Mouse (Mus musculus) CH12.LX (cell line): Measurements from ENCODE around the gene Ptma. TPM values are rescaled to one million over a fixed set of nuclear protein-coding genes. Genes with fewer than 3 reads are reported as not detected.
"Not testable (repeated sequence)": the region's sequence is repeated elsewhere in the genome, so short reads cannot be mapped to it uniquely, and the experiment has no call there.

ENCODE experiments used
- DNase-seq: peaks from one replicate; pipeline ENCODE4 v3.0.0-alpha.2; 2013; ENCODE audit errors: extremely low read depth
- H3K27ac ChIP-seq: 2 replicates; pipeline ENCODE4 v1.5.1; 2012; ENCODE audit warnings: low read depth, mild to moderate bottlenecking, control low read depth, moderate library complexity; ENCODE audit not compliant: insufficient read depth
- H3K27me3 ChIP-seq: replicated peaks from 2 replicates; pipeline ENCODE3; 2012; ENCODE audit warnings: inconsistent platforms
- H3K36me3 ChIP-seq, 2 experiments: replicated peaks in 1 of 2; 2 replicates each; pipeline versions ENCODE3 to v1.6.1; 2012; ENCODE audit warnings: inconsistent platforms in 1 of 2, low read length in 1 of 2, mild to moderate bottlenecking in 1 of 2, mixed read lengths in 1 of 2, moderate library complexity in 1 of 2; ENCODE audit not compliant: control insufficient read depth in 1 of 2, insufficient read depth in 1 of 2
- H3K4me1 ChIP-seq, 2 experiments: 2 replicates each; pipeline ENCODE4 v1.6.1; 2012; ENCODE audit warnings: inconsistent platforms in 1 of 2, moderate library complexity in 1 of 2; ENCODE audit not compliant: insufficient read depth in 2 of 2, control insufficient read depth in 1 of 2
- H3K4me2 ChIP-seq: 2 replicates; pipeline ENCODE4 v1.6.1; 2012; ENCODE audit warnings: low read depth, mild to moderate bottlenecking, control low read depth; ENCODE audit not compliant: poor library complexity, insufficient read depth, severe bottlenecking
- H3K4me3 ChIP-seq, 3 experiments: fragments of 150-350 bp in 1 of 3; sonication (generic) in 1 of 3; replicated peaks in 1 of 3; 2 replicates each; pipeline versions ENCODE3 to v1.5.1; 2011 to 2012; ENCODE audit warnings: low read depth in 2 of 3, low read length in 2 of 3, mild to moderate bottlenecking in 2 of 3, moderate library complexity in 2 of 3, control low read depth in 1 of 3, improper control_type of control experiment in 1 of 3, inconsistent platforms in 1 of 3, mixed read lengths in 1 of 3; ENCODE audit not compliant: poor library complexity in 1 of 3
- H3K79me2 ChIP-seq: replicated peaks from 2 replicates; pipeline ENCODE4 v1.6.1; 2012; ENCODE audit warnings: mild to moderate bottlenecking, moderate library complexity; ENCODE audit not compliant: control insufficient read depth, poor library complexity, insufficient read depth, severe bottlenecking; ENCODE audit errors: extremely low read depth
- H3K9ac ChIP-seq: 2 replicates; pipeline ENCODE4 v1.6.1; 2012; ENCODE audit warnings: low read depth, mild to moderate bottlenecking, control low read depth, moderate library complexity; ENCODE audit not compliant: insufficient read depth
- H3K9me3 ChIP-seq: replicated peaks from 2 replicates; pipeline ENCODE3; 2012; ENCODE audit warnings: low read length, inconsistent platforms, mixed read lengths
- BHLHE40 ChIP-seq: IDR thresholded peaks from 2 replicates; pipeline ENCODE4 v1.6.1; 2011; ENCODE audit warnings: mild to moderate bottlenecking, low read depth, low read length, improper control_type of control experiment
- CHD2 ChIP-seq: IDR thresholded peaks from 2 replicates; pipeline ENCODE4 v1.6.1; 2011; ENCODE audit warnings: low read length, improper control_type of control experiment
- E2F4 ChIP-seq: IDR thresholded peaks from 2 replicates; pipeline ENCODE4 v1.6.1; 2011; ENCODE audit warnings: low read depth, low read length, improper control_type of control experiment; ENCODE audit not compliant: insufficient replicate concordance
- ELF1 ChIP-seq: IDR thresholded peaks from 2 replicates; pipeline ENCODE4 v1.6.1; 2014; ENCODE audit warnings: low read depth, mild to moderate bottlenecking, inconsistent platforms, low read length, improper control_type of control experiment
- EP300 ChIP-seq: IDR thresholded peaks from 2 replicates; pipeline ENCODE4 v1.6.1; 2011; ENCODE audit warnings: low read length, improper control_type of control experiment
- ETS1 ChIP-seq: conservative IDR thresholded peaks from 2 replicates; pipeline ENCODE4 v1.6.1; 2012; ENCODE audit warnings: low read depth, mild to moderate bottlenecking, inconsistent platforms, low read length, improper control_type of control experiment, moderate library complexity
- HCFC1 ChIP-seq: IDR thresholded peaks from 2 replicates; pipeline ENCODE4 v1.6.1; 2012; ENCODE audit warnings: low read depth, mild to moderate bottlenecking, inconsistent platforms, low read length, improper control_type of control experiment
- IRF4 ChIP-seq: IDR thresholded peaks from 2 replicates; pipeline ENCODE4 v1.6.1; 2014; ENCODE audit warnings: low read depth, mild to moderate bottlenecking, inconsistent platforms, low read length, improper control_type of control experiment
- JUN ChIP-seq: IDR thresholded peaks from 2 replicates; pipeline ENCODE4 v1.6.1; 2011; ENCODE audit warnings: low read depth, mild to moderate bottlenecking, low read length, improper control_type of control experiment, moderate library complexity; ENCODE audit not compliant: insufficient read depth
- JUND ChIP-seq: conservative IDR thresholded peaks from 2 replicates; pipeline ENCODE4 v1.6.1; 2011; ENCODE audit warnings: low read depth, low read length, improper control_type of control experiment
- MAFK ChIP-seq: IDR thresholded peaks from 2 replicates; pipeline ENCODE4 v1.6.1; 2011; ENCODE audit warnings: low read length, improper control_type of control experiment; ENCODE audit not compliant: insufficient replicate concordance
- MAX ChIP-seq: IDR thresholded peaks from 2 replicates; pipeline ENCODE4 v1.6.1; 2011; ENCODE audit warnings: low read length, improper control_type of control experiment
- MAZ ChIP-seq: IDR thresholded peaks from 2 replicates; pipeline ENCODE4 v1.6.1; 2012; ENCODE audit warnings: low read depth, mild to moderate bottlenecking, inconsistent platforms, low read length, improper control_type of control experiment, moderate library complexity
- MEF2A ChIP-seq: IDR thresholded peaks from 2 replicates; pipeline ENCODE4 v1.6.1; 2014; ENCODE audit warnings: low read depth, mild to moderate bottlenecking, inconsistent platforms, low read length, improper control_type of control experiment, borderline replicate concordance
- MXI1 ChIP-seq: IDR thresholded peaks from 2 replicates; pipeline ENCODE4 v1.6.1; 2011; ENCODE audit warnings: mild to moderate bottlenecking, low read depth, low read length, improper control_type of control experiment
- NELFE ChIP-seq: IDR thresholded peaks from 2 replicates; pipeline ENCODE4 v1.6.1; 2011; ENCODE audit warnings: low read depth, low read length, improper control_type of control experiment
- NRF1 ChIP-seq: IDR thresholded peaks from 2 replicates; pipeline ENCODE4 v1.6.1; 2014; ENCODE audit warnings: low read depth, mild to moderate bottlenecking, inconsistent platforms, low read length, improper control_type of control experiment, moderate library complexity
- POLR2A ChIP-seq: IDR thresholded peaks from 2 replicates; pipeline ENCODE4 v1.6.1; 2011; ENCODE audit warnings: low read depth, mild to moderate bottlenecking, improper control_type of control experiment, low read length
- RAD21 ChIP-seq: IDR thresholded peaks from 2 replicates; pipeline ENCODE4 v1.6.1; 2011; ENCODE audit warnings: low read depth, mild to moderate bottlenecking, low read length, improper control_type of control experiment, moderate library complexity
- RCOR1 ChIP-seq: conservative IDR thresholded peaks from 2 replicates; pipeline ENCODE4 v1.6.1; 2012; ENCODE audit warnings: low read depth, mild to moderate bottlenecking, inconsistent platforms, low read length, improper control_type of control experiment
- SIN3A ChIP-seq: IDR thresholded peaks from 2 replicates; pipeline ENCODE4 v1.6.1; 2012; ENCODE audit warnings: low read length, improper control_type of control experiment, inconsistent platforms
- TBP ChIP-seq: conservative IDR thresholded peaks from 2 replicates; pipeline ENCODE4 v1.6.1; 2011; ENCODE audit warnings: low read depth, low read length, improper control_type of control experiment
- TCF12 ChIP-seq: IDR thresholded peaks from 2 replicates; pipeline ENCODE4 v1.6.1; 2014; ENCODE audit warnings: low read depth, mild to moderate bottlenecking, inconsistent platforms, low read length, improper control_type of control experiment
- USF1 ChIP-seq: IDR thresholded peaks from 2 replicates; pipeline ENCODE4 v1.6.1; 2014; ENCODE audit warnings: low read depth, mild to moderate bottlenecking, inconsistent platforms, low read length, improper control_type of control experiment
- USF2 ChIP-seq: conservative IDR thresholded peaks from 2 replicates; pipeline ENCODE4 v1.6.1; 2011; ENCODE audit warnings: low read depth, low read length, improper control_type of control experiment
- ZC3H11A ChIP-seq: IDR thresholded peaks from 2 replicates; pipeline ENCODE4 v1.6.1; 2012; ENCODE audit warnings: low read depth, mild to moderate bottlenecking, inconsistent platforms, low read length, improper control_type of control experiment
- ZMIZ1 ChIP-seq: IDR thresholded peaks from 2 replicates; pipeline ENCODE4 v1.6.1; 2012; ENCODE audit warnings: low read depth, mild to moderate bottlenecking, inconsistent platforms, low read length, improper control_type of control experiment
- ZNF384 ChIP-seq: IDR thresholded peaks from 2 replicates; pipeline ENCODE4 v1.6.1; 2012; ENCODE audit warnings: low read depth, low read length, improper control_type of control experiment, inconsistent platforms
- dilution Hi-C: fragments of 300-500 bp; cut with MboI; formaldehyde crosslinking; loops from 2 replicates; pipeline ENCODE4 v1.14.3; 2020; ENCODE audit warnings: low sequenced_read_pairs; ENCODE audit not compliant: extremely low pct_unique_long_range_greater_than_20kb, extremely low pct_ligation_motif_present
- in situ Hi-C: fragments of 300-500 bp; cut with MboI; formaldehyde crosslinking; loops from 3 replicates; pipeline ENCODE4 v1.14.3; 2019; ENCODE audit warnings: low sequenced_read_pairs, low pct_ligation_motif_present, low pct_unique_long_range_greater_than_20kb, mixed read lengths
- polyA plus RNA-seq: library from polyadenylated mRNA; unstranded; fragments of >175 nt; gene quantifications from 2 replicates; pipeline ENCODE4 v1.2.1, GENCODE M21; 2012; ENCODE audit warnings: low read depth; ENCODE audit not compliant: insufficient read length
- total RNA-seq, 2 experiments: library from RNA; depleted of rRNA; stranded (reverse); fragments of 300-350 nt in 1 of 2; fragments of >200 nt in 1 of 2; gene quantifications; 2 replicates each; pipeline ENCODE4 v1.2.3; 2012 to 2014

Gene Ptma
- total and polyA plus RNA-seq, 3 experiments = 2,835 to 5,324 (median 5,084) TPM

DNA sequence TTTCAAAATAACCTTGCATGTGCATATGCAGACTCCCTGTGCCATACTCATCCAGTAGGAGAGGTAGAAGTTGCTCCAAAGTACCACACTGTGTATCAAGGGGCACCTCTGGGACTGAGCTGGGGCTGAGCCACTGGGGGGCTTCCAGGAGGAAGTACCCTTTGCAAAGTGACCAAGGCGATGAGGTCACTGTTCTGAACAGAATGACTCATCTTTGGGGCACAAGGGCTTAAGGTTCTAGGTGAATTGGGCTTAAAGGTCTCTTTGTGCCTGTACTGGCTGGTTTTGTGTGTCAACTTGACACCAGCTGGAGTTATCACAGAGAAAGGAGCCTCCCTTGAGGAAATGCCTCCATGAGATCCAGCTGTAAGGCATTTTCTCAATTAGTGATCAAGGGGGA lies 13.5 kb upstream of the Ptma start:
- H3K27ac ChIP-seq = peak overlapping the region; percentile 58
- in situ Hi-C loops, H3K27me3 ChIP-seq, H3K36me3 ChIP-seq, H3K9me3 ChIP-seq: not testable (repeated sequence)
- DNase-seq = peak; percentile 73
- TF ChIP-seq ETS1 (peak; percentile 75), IRF4 (peak; percentile 93), EP300 (peak; percentile 84), MEF2A (0 out of 2 replicates have a peak, but pooled peaks have one; percentile 36), TCF12 (peak; percentile 56), RCOR1 (0 out of 2 replicates have a peak, but pooled peaks have one; percentile 43), JUND (peak; percentile 94), ELF1 (0 out of 2 replicates have a peak, but pooled peaks have one; percentile 17), JUN (peak; percentile 98)
- TF ChIP-seq, all 38 proteins: peak for 9; not testable (repeated sequence) for 29
- peaks cover 49 to 93% of the 10 kb centered on the region in 2 experiments for H3K4me1 ChIP-seq
- H3K9ac ChIP-seq, H3K4me3 ChIP-seq, H3K79me2 ChIP-seq, H3K4me2 ChIP-seq, dilution Hi-C loops: not testable (repeated sequence)

DNA sequence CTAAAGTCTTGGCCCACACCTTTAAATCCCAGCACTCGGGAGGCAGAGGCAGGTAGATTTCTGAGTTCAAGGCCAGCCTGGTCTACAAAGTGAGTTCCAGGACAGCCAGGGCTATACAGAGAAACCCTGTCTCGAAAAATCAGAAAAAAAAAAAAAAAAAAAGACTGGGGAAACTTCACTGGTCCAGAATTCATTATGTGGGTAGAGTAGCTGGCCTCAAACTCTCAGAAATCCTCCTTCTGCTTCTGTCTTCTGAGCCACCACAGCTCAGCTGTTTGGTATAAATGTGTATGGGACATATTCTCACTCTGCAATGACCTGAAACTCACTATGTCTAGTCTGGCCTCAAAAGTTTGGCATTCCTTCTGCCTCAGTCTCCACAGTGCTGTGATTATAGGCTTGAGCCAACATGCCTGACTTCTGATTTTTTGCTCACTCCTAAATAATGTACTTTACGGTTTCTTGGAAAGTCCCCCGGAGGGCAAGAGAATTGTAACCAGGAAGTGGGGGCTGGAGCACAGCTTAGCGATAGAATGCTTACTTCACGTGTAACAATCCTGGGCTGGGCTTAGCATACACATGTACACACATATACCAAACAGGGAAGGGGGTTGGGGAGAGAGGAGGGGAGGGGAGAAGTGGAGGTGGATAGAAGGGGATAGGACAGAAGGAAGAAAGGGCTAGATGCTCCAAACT lies 10.7 kb upstream of the Ptma start:
- H3K9ac ChIP-seq = peak overlapping the region; percentile 38
- peaks cover 41 to 81% of the 10 kb centered on the region in 2 experiments for H3K4me1 ChIP-seq
- no peaks in the 10 kb centered on the region for H3K79me2 ChIP-seq
- H3K9me3 ChIP-seq = no peaks in the 10 kb centered on the region
- H3K4me2 ChIP-seq = peak overlapping the region; percentile 51; the same call in 1 of the 2 replicates
- no peaks in the 10 kb centered on the region for H3K27me3 ChIP-seq
- DNase-seq = peak; percentile 60
- in situ Hi-C loops = no loop called here
- TF ChIP-seq E2F4 (no peak), TBP (no peak), JUN (no peak), HCFC1 (no peak), ELF1 (peak; percentile 93), IRF4 (no peak), MXI1 (peak; percentile 22; the same call in 1 of the 2 replicates), MEF2A (no peak), NELFE (no peak), TCF12 (peak; percentile 8; the same call in 1 of the 2 replicates), USF2 (no peak), RAD21 (no peak), JUND (no peak), MAZ (0 out of 2 replicates have a peak, but pooled peaks have one; percentile 1), POLR2A (no peak; the same call in 1 of the 2 replicates), ZMIZ1 (no peak), ETS1 (peak; percentile 28; the same call in 1 of the 2 replicates), SIN3A (no peak), ZC3H11A (no peak), USF1 (no peak), BHLHE40 (peak; percentile 76), MAFK (no peak), NRF1 (no peak), ZNF384 (peak; percentile 86), MAX (no peak), CHD2 (no peak)
- TF ChIP-seq, all 38 proteins: peak for 7
- dilution Hi-C loops = no loop called here
- peaks cover 0 to 18% of the 10 kb centered on the region in 2 experiments for H3K36me3 ChIP-seq
- H3K4me3 ChIP-seq = peak overlapping the region in 2 of 3 experiments; percentile 17 to 26
- peak overlapping the region; percentile 83 for H3K27ac ChIP-seq
